In the genomic region with DNA sequence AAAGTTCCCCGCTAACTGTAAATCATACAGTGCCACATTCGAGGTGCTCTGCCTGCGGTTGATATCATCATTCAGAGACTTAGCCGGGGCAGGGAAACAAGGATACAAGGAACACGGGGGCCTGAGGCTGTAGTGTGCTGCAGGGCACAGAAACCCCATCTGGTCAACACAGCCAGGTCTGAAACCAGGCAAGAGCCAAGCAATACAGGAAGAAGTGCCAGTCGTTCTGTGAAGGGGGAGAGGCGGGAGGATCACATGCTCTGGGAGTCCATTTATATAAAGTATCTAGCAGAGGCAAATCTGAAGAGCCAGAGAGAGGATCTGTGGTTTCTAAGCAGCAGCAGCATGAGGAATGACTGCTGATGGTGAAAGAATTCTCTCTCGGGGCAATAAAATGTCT, we compare ENCODE assay signal across 24 mouse cellular contexts. TPM values are rescaled to one million over a fixed set of nuclear protein-coding genes. Genes with fewer than 3 reads are reported as not detected.
DNase-seq lines count a peak whose midpoint lies in the region.
"Had no signal": no experiment of that assay in that cellular context is flagged by ENCODE, and none has a peak within 500 bp of the region (broad histone marks: within the 10 kb centered on the region; RNA-seq: fewer than 3 reads in every experiment).

No protein-coding gene starts in this region.

- peak overlapping the region; percentile 92 for H3K27ac ChIP-seq in macrophage
- H3K27ac ChIP-seq: forebrain, embryonic 10.5 days; forebrain, embryonic 13.5 days; heart, embryonic 10.5 days; heart, embryonic 13.5 days; hindbrain, embryonic 14.5 days; hindbrain, postnatal 0 days had no signal

- no peaks in the 10 kb centered on the region for H3K79me2 ChIP-seq in macrophage (ENCODE audit: inconsistent target)

- 84% methylated on average over 8 of the region's 8 CpGs for WGBS in macrophage (ENCODE audit: missing documents)

- H3K4me3 ChIP-seq in macrophage (ENCODE audit: inconsistent target), result no peak overlapping the region
- H3K4me3 ChIP-seq: forebrain, embryonic 10.5 days; forebrain, embryonic 13.5 days; heart, embryonic 10.5 days; heart, embryonic 13.5 days had no signal

- no peaks in the 10 kb centered on the region for H3K36me3 ChIP-seq in macrophage (ENCODE audit: inconsistent target)
- H3K36me3 ChIP-seq: forebrain, embryonic 10.5 days; heart, embryonic 10.5 days; heart, embryonic 13.5 days had no signal

- DNase-seq in gastrocnemius, adult 18-20 months (ENCODE audit: low spot score), result peak; percentile 47
- no peak for DNase-seq in gastrocnemius, postnatal 25 days
- DNase-seq in layer of hippocampus, adult 9-11 months, result peak; percentile 43
- no peak for DNase-seq in layer of hippocampus, adult 18-20 months (ENCODE audit: low spot score in 2 of 2)
- peak; percentile 29 for DNase-seq in NIH3T3 (ENCODE audit: low read depth)
- DNase-seq in right cerebral cortex, postnatal 25 days, result no peak
- DNase-seq: adrenal gland, postnatal 10 days; adrenal gland, postnatal 36 days; cerebellum, adult 18-20 months; cerebellum, adult 9-10 months; cerebellum, postnatal 14 days; gastrocnemius, postnatal 36 days; heart, postnatal 14 days; heart, postnatal 4 days had no signal

RNA-seq across cellular contexts. Expression of a gene that starts 5.0 kb away (rescaled TPM):
- total RNA-seq in gastrocnemius, adult 18-20 months (2021), result not detected
- not detected for total RNA-seq in gastrocnemius, postnatal 25 days (2021)
- total RNA-seq in layer of hippocampus, adult 18-20 months (2021), result not detected
- 1 to 10 TPM in 4 of 26 experiments, under 1 TPM in 14, not detected in 8; 0.21 to 2.2 (median 0.64) TPM for total RNA-seq in macrophage (2018; cell fraction: chromatin; rRNA removed)
- total RNA-seq in macrophage (2018; cell fraction: cytosol; rRNA removed), result under 1 TPM in 16 of 26 experiments, not detected in 10; 0.03 to 0.37 (median 0.11) TPM
- 1 to 10 TPM in 2 of 26 experiments, under 1 TPM in 12, not detected in 12; 0.11 to 1.1 (median 0.50) TPM for total RNA-seq in macrophage (2018; cell fraction: nucleus; rRNA removed)
- polyA plus RNA-seq in macrophage (2018), result 0.16 TPM in 1 of 3 replicates, not detected in the others
- total RNA-seq: adrenal gland, adult 18-20 months; adrenal gland, postnatal 10 days; adrenal gland, postnatal 36 days; gastrocnemius, adult 8-10 months; gastrocnemius, postnatal 36 days; heart, postnatal 4 days; hindbrain, postnatal 0 days had no signal
- polyA plus RNA-seq: brain, embryonic 14.5 days had no signal

RNA-seq across cellular contexts. Expression of a gene that starts 39.9 kb away (rescaled TPM):
- 10 to 100 TPM; 35.4 to 37.6 TPM for total RNA-seq in gastrocnemius, adult 18-20 months (2021)
- 10 to 100 TPM; 26.1 to 27.0 TPM for total RNA-seq in gastrocnemius, postnatal 25 days (2021)
- 10 to 100 TPM; 96.1 to 98.1 TPM for total RNA-seq in layer of hippocampus, adult 18-20 months (2021)
- 100 to 1,000 TPM in 2 of 26 experiments, 10 to 100 TPM in 23, 1 to 10 TPM in 1; 3.7 to 120 (median 34.7) TPM for total RNA-seq in macrophage (2018; cell fraction: chromatin; rRNA removed)
- 100 to 1,000 TPM in 5 of 26 experiments, 10 to 100 TPM in 21; 45.7 to 109 (median 70.5) TPM for total RNA-seq in macrophage (2018; cell fraction: cytosol; rRNA removed)
- 100 to 1,000 TPM in 2 of 26 experiments, 10 to 100 TPM in 24; 10.2 to 113 (median 35.9) TPM for total RNA-seq in macrophage (2018; cell fraction: nucleus; rRNA removed)
- 64.4 to 75.7 TPM (median 71.8 TPM) in 3 replicates for polyA plus RNA-seq in macrophage (2018)

RNA-seq across cellular contexts. Expression of a gene that starts 45.8 kb away (rescaled TPM):
- 10 to 100 TPM; 54.2 to 62.4 TPM for total RNA-seq in gastrocnemius, adult 18-20 months (2021)
- total RNA-seq in gastrocnemius, postnatal 25 days (2021), result 10 to 100 TPM; 51.5 to 55.2 TPM
- 100 to 1,000 TPM; 214 to 215 TPM for total RNA-seq in layer of hippocampus, adult 18-20 months (2021)
- 100 to 1,000 TPM in 22 of 26 experiments, 10 to 100 TPM in 4; 72.2 to 417 (median 122) TPM for total RNA-seq in macrophage (2018; cell fraction: chromatin; rRNA removed)
- total RNA-seq in macrophage (2018; cell fraction: cytosol; rRNA removed), result 100 to 1,000 TPM in 2 of 26 experiments, 10 to 100 TPM in 24; 76.5 to 108 (median 88.0) TPM
- total RNA-seq in macrophage (2018; cell fraction: nucleus; rRNA removed), result 100 to 1,000 TPM in 6 of 26 experiments, 10 to 100 TPM in 20; 55.3 to 179 (median 81.7) TPM
- polyA plus RNA-seq in macrophage (2018), result 62.2 to 84.4 TPM (median 68.4 TPM) in 3 replicates

RNA-seq across cellular contexts. Expression of a gene that starts 50.1 kb away (rescaled TPM):
- total RNA-seq in gastrocnemius, adult 18-20 months (2021), result 10 to 100 TPM; 73.7 to 74.7 TPM
- 10 to 100 TPM; 70.1 to 76.9 TPM for total RNA-seq in gastrocnemius, postnatal 25 days (2021)
- 100 to 1,000 TPM; 241 to 246 TPM for total RNA-seq in layer of hippocampus, adult 18-20 months (2021)
- total RNA-seq in macrophage (2018; cell fraction: chromatin; rRNA removed), result 100 to 1,000 TPM in 14 of 26 experiments, 10 to 100 TPM in 12; 64.1 to 256 (median 104) TPM
- total RNA-seq in macrophage (2018; cell fraction: cytosol; rRNA removed), result 10 to 100 TPM in 25 of 26 experiments, 1 to 10 TPM in 1; 9.5 to 31.8 (median 13.9) TPM
- total RNA-seq in macrophage (2018; cell fraction: nucleus; rRNA removed), result 100 to 1,000 TPM in 8 of 26 experiments, 10 to 100 TPM in 18; 35.5 to 169 (median 66.1) TPM
- polyA plus RNA-seq in macrophage (2018), result 15.0 to 29.2 TPM (median 20.4 TPM) in 3 replicates

Comparison
In these comparisons a context has a peak if more than half of its experiments do, and no peak if none do; other contexts are left out.
1. DNase-seq: peak in gastrocnemius, adult 18-20 months (single experiment), layer of hippocampus, adult 9-11 months (single experiment) and NIH3T3 (single experiment); none in gastrocnemius, postnatal 25 days (single experiment), layer of hippocampus, adult 18-20 months (0 of 2) and right cerebral cortex, postnatal 25 days (single experiment).